Mouse (Mus musculus) liver, adult 2 months (tissue): Measurements from ENCODE around the gene Higd1c. TPM values are rescaled to one million over a fixed set of nuclear protein-coding genes. Genes with fewer than 3 reads are reported as not detected.
A peak's percentile ranks its signal among the peaks of the same experiment; 100 is the strongest.
"Not testable (repeated sequence)": the region's sequence is repeated elsewhere in the genome, so short reads cannot be mapped to it uniquely, and the experiment has no call there.

Experiments
- DNase-seq: peaks from one replicate; pipeline ENCODE4 v3.0.0-alpha.2; 2011; ENCODE audit warnings: low read depth, low spot score; ENCODE audit errors: extremely low read depth
- H3K27ac ChIP-seq: fragments of 200-500 bp; replicated peaks from 2 replicates; pipeline ENCODE4 v1.5.1; 2012; ENCODE audit warnings: low read depth, mild to moderate bottlenecking, control low read depth, inconsistent platforms, low read length; ENCODE audit not compliant: insufficient read depth
- H3K27me3 ChIP-seq: fragments of 200-500 bp; 2 replicates; pipeline ENCODE4 v1.6.1; 2012; ENCODE audit warnings: mild to moderate bottlenecking, moderate library complexity, low read length, inconsistent platforms; ENCODE audit not compliant: control insufficient read depth, insufficient read depth
- H3K36me3 ChIP-seq: fragments of 200-500 bp; 2 replicates; pipeline ENCODE4 v1.6.1; 2012; ENCODE audit warnings: low read length, inconsistent platforms; ENCODE audit not compliant: control insufficient read depth, insufficient read depth
- H3K4me1 ChIP-seq: fragments of 200-500 bp; 2 replicates; pipeline ENCODE4 v1.6.1; 2011; ENCODE audit warnings: low read length; ENCODE audit not compliant: control insufficient read depth, insufficient read depth
- H3K4me3 ChIP-seq: fragments of 200-500 bp; 2 replicates; pipeline ENCODE4 v1.5.1; 2011; ENCODE audit warnings: low read depth, mild to moderate bottlenecking, control low read depth, low read length, moderate library complexity; ENCODE audit not compliant: insufficient read depth
- H3K79me2 ChIP-seq: fragments of 200-500 bp; 2 replicates; pipeline ENCODE4 v1.6.1; 2012; ENCODE audit warnings: inconsistent platforms, mild to moderate bottlenecking, low read length, moderate library complexity; ENCODE audit not compliant: control insufficient read depth, insufficient read depth
- H3K9ac ChIP-seq: fragments of 200-500 bp; 2 replicates; pipeline ENCODE4 v1.6.1; 2012; ENCODE audit warnings: low read depth, mild to moderate bottlenecking, control low read depth, inconsistent platforms, low read length
- CTCF ChIP-seq: fragments of 200-500 bp; IDR thresholded peaks from 2 replicates; pipeline ENCODE4 v1.5.1; 2011; ENCODE audit warnings: low read depth, low read length, control low read depth
- POLR2A ChIP-seq: fragments of 200-500 bp; IDR thresholded peaks from 2 replicates; pipeline ENCODE4 v1.6.1; 2011; ENCODE audit warnings: low read length, control low read depth; ENCODE audit not compliant: insufficient read depth; ENCODE audit errors: extremely low read depth
- WGBS: fragments of 180-500 bp; shearing (Covaris S2); methylation state at CpG from one replicate; pipeline ENCODE4 v1.1.7; 2018; 5-methylcytosine and 5-hydroxymethylcytosine counted together
- polyA plus RNA-seq: library from polyadenylated mRNA; depleted of rRNA; stranded (reverse); fragments of >200 nt; gene quantifications from 2 replicates; pipeline ENCODE4 v1.2.3, GENCODE M21; 2012
- total RNA-seq: library from RNA; depleted of rRNA; stranded (reverse); fragments of >200 nt; gene quantifications from 2 replicates; pipeline ENCODE4 v1.2.3, GENCODE M21; 2014

Gene Higd1c
- total and polyA plus RNA-seq, 2 experiments = not detected

DNA sequence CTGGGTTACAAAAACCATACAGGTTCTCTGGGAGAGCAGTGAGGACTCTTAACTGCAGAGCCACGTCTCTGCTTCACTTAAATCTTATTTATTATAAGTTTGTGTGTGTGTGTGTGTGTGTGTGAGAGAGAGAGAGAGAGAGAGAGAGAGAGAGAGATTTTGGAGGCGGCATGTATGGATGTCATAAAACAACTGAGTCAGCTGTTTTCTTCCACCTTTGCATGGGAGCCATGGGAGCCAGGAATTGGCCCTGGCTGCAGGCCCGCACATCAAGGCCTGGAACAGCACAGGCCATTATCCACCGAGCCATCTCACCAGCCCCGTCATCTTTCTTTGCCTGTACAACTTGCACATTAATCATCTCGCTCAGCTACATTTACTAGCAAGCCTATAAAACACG lies 2.8 kb downstream of the Higd1c start:
- H3K27me3 ChIP-seq = no peaks in the 10 kb centered on the region
- H3K36me3 ChIP-seq = no peaks in the 10 kb centered on the region
- DNase-seq = no peak
- WGBS = 88% methylated on average over 7 of the region's 7 CpGs
- no peaks in the 10 kb centered on the region for H3K79me2 ChIP-seq
- H3K4me3 ChIP-seq = no peak overlapping the region
- no peak overlapping the region for H3K9ac ChIP-seq
- no peak overlapping the region for H3K27ac ChIP-seq
- no peaks in the 10 kb centered on the region for H3K4me1 ChIP-seq
- TF ChIP-seq POLR2A (no peak), CTCF (no peak)

DNA sequence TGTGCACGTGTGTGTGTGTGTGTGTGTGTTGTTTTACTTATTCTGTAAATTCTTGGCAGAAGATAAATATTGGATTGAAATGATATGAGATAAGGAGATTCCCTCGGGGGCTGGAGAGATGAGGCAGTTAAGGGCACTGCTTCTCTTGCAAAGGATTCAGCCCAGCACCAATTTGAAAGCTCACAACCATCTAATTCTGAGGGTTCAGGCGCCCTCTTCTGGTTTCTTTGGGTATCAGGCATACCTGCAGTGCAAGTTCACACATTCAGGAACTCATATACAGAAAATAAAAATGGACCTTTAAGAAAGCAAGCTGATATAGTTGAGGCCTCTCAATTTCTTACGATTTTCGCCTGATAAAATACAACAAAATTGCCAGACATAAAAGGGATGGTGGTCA lies 10.7 kb downstream of the Higd1c start:
- Histone ChIP-seq H3K4me3 (no peak overlapping the region), H3K36me3 (no peaks in the 10 kb centered on the region), H3K9ac (no peak overlapping the region), H3K4me1 (no peaks in the 10 kb centered on the region), H3K79me2 (no peaks in the 10 kb centered on the region), H3K27me3 (no peaks in the 10 kb centered on the region), H3K27ac (no peak overlapping the region)
- 45% methylated on average over 5 of the region's 5 CpGs for WGBS
- TF ChIP-seq POLR2A (no peak), CTCF (peak; percentile 31)
- DNase-seq = peak; percentile 58

DNA sequence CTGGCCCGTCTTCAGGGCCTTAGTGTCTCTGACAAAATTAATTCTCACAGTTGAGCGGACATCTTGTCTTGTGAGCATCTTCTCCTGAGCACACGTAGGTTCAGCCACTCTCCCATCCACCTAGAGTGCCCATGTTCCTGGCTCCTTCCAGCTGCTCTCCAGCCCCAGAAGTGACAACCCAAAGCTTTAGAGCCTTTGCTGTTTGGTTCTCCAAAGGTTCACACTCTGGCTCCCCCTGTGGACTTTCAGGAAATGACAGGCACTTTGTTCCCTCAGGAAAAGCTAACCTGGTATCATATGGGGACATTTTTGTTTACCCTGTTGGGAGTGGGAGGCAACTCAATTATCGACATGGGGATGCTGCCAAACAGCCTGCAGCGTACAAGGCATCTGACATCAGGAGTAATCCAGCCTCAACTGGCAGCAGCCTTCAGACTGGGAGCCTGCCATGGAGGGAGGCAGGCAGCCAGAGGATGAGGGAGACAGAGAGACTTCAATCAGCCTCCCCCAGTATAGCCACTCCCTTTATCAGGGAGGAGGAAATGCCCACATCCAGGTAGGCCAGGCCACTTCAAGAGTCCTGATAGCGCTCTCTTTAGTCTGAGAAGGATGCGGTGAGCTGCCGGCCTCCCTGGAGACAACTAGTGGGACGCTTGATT lies 13.6 kb downstream of the Higd1c start:
- H3K27me3 ChIP-seq, DNase-seq, H3K4me3 ChIP-seq, H3K9ac ChIP-seq, H3K4me1 ChIP-seq, H3K36me3 ChIP-seq, H3K27ac ChIP-seq, H3K79me2 ChIP-seq: not testable (repeated sequence)
- 22% methylated on average over 3 of the region's 9 CpGs for WGBS

DNA sequence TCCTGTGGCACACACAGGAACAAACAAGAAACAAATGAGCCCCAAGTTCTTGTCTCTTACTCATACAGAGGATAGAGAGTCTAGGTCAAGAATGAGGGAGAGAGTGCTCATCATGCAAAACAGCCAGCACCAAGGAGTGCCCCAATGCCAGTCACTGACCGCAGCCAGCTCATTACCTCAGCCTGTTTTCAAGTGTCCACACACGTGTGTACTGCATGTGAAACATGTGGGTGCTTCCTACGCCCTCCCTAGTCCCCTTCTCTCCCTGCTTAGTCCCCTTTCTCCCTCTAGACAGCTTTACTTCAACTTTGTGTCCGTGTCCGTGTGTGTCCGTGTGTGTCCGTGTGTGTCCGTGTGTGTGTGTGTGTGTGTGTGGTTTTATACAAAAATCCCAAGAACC lies 15.3 kb downstream of the Higd1c start:
- Histone ChIP-seq H3K4me3 (no peak overlapping the region), H3K36me3 (no peaks in the 10 kb centered on the region), H3K27ac (no peak overlapping the region), H3K9ac (no peak overlapping the region), H3K4me1 (peaks cover 11% of the 10 kb centered on the region), H3K27me3 (no peaks in the 10 kb centered on the region), H3K79me2 (no peaks in the 10 kb centered on the region)
- DNase-seq = no peak
- 88% methylated on average over 8 of the region's 8 CpGs for WGBS
- no peak for TF ChIP-seq POLR2A

DNA sequence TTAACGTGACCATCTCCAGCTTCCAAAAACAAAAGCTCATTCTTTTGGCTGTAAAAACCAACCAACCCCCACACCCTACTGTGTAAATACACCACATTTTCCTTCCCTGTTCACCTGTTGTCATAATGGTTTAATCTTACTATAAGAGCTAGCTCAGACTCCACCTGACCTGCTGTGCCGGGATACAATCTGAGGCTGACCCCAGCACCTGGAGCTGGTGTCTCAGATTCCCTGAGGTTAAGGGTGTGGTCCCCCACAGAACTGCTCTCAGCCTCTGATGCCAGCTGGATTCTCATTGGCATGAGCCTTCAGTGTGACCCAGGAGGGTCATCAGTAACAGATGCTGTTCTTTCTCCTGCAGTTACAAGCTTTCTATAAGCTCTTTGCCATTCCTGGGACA lies 15.8 kb downstream of the Higd1c start:
- no peaks in the 10 kb centered on the region for H3K79me2 ChIP-seq
- no peak overlapping the region for H3K4me3 ChIP-seq
- peaks cover 11% of the 10 kb centered on the region for H3K4me1 ChIP-seq
- 65% methylated on average over 2 of the region's 2 CpGs for WGBS
- TF ChIP-seq CTCF (no peak), POLR2A (no peak)
- H3K9ac ChIP-seq = no peak overlapping the region
- no peaks in the 10 kb centered on the region for H3K36me3 ChIP-seq
- H3K27ac ChIP-seq = no peak overlapping the region
- H3K27me3 ChIP-seq = no peaks in the 10 kb centered on the region
- no peak for DNase-seq

DNA sequence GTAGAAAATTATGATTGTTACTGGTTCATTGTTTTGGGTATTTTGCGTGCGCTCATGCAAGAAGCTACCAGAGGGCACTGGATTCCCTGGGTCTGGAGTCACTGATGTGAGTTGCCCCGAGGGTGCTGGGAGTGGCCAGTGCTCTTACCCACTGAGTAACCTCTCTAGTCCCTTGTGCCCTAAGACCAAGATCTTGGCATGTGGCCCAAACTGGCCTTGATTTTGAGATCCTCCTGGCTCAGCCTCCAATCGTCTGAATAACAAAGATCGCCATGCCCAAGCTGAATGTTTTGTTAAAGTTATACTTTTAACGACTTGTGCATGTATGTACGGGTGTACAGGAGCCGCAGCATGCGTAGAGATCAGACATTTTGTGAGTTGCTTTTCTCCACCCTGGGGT lies 21.4 kb downstream of the Higd1c start:
- H3K36me3 ChIP-seq = no peaks in the 10 kb centered on the region
- H3K27me3 ChIP-seq = no peaks in the 10 kb centered on the region
- TF ChIP-seq POLR2A = no peak
- TF ChIP-seq CTCF = no peak
- H3K9ac ChIP-seq = no peak overlapping the region
- 89% methylated on average over 9 of the region's 9 CpGs for WGBS
- H3K79me2 ChIP-seq = no peaks in the 10 kb centered on the region
- H3K4me1 ChIP-seq = peaks cover 15% of the 10 kb centered on the region
- no peak overlapping the region for H3K27ac ChIP-seq
- DNase-seq = no peak
- H3K4me3 ChIP-seq = no peak overlapping the region
